Mouse (Mus musculus): ENCODE data around the gene Tepsin. TPM values are rescaled to one million over a fixed set of nuclear protein-coding genes. Genes with fewer than 3 reads are reported as not detected.
A peak's percentile ranks its signal among the peaks of the same experiment; 100 is the strongest.

The Tepsin gene
- polyA plus RNA-seq, 1 experiment from 2014 or later = 11.3 TPM

GRCm38 (mm10) chr11:120071731-120072320 is 26.7 kb downstream of the Tepsin start:
- 73% methylated on average over 7 of the region's 7 CpGs for WGBS (ENCODE audit: insufficient replicate concordance)
- Histone ChIP-seq H3K36me3 (peaks cover 60% of the 10 kb centered on the region), H3K9ac (no peak overlapping the region), H3K9me3 (replicated peaks) (no peaks in the 10 kb centered on the region), H3K27ac (no peak overlapping the region), H3K4me3 (no peak overlapping the region), H3K4me1 (no peaks in the 10 kb centered on the region), H3K4me2 (no peak overlapping the region), H3K27me3 (replicated peaks) (no peaks in the 10 kb centered on the region)
- no peak for ATAC-seq

GRCm38 (mm10) chr11:120071065-120071464 is 27.5 kb downstream of the Tepsin start:
- Histone ChIP-seq H3K27me3 (replicated peaks) (no peaks in the 10 kb centered on the region), H3K9me3 (replicated peaks) (no peaks in the 10 kb centered on the region), H3K4me2 (no peak overlapping the region), H3K9ac (no peak overlapping the region), H3K36me3 (peaks cover 55% of the 10 kb centered on the region), H3K4me1 (no peaks in the 10 kb centered on the region), H3K27ac (no peak overlapping the region), H3K4me3 (no peak overlapping the region)
- no peak for ATAC-seq
- 65% methylated on average over 12 of the region's 12 CpGs for WGBS (ENCODE audit: insufficient replicate concordance)

DNA sequence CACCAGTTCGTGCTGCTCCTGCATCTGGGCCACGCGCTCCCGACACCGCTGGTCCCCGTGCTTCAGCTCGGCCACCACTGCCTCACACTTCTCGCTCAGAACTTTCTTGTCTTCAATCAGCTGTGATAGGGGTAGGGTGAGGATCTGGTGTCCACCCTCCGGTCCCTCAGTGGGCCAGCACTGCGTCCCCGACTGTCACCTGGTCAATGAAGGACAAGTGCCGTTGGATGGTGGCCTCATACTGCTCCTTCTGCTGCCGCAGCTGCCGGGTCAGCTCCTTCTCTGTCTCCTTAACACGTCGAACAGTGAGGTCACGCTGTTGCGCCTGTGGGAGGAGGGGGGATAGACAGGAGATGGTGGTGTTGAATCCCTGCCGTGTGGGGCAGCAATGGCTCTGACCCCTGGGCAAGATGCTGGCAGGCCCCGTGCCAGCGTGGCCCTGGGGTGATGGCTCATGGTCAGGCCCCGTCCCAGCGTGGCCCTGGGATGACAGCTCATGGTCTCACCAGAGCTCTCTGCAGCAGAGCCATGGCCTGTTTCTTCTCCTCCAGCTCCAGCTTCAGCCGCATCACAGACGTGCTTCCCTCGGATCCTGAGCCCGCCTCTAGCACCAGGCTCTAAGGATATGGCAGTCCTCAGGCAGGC is 28.1 kb downstream of the Tepsin start:
- Histone ChIP-seq H3K27ac (no peak overlapping the region), H3K27me3 (replicated peaks) (no peaks in the 10 kb centered on the region)

GRCm38 (mm10) chr11:120069261-120069660 is 29.3 kb downstream of the Tepsin start:
- H3K9me3 ChIP-seq (replicated peaks) = no peaks in the 10 kb centered on the region
- 62% methylated on average over 11 of the region's 11 CpGs for WGBS (ENCODE audit: insufficient replicate concordance)
- H3K27ac ChIP-seq = no peak overlapping the region
- ATAC-seq = no peak
- peaks cover 46% of the 10 kb centered on the region for H3K36me3 ChIP-seq
- no peak overlapping the region for H3K9ac ChIP-seq
- no peaks in the 10 kb centered on the region for H3K27me3 ChIP-seq (replicated peaks)
- H3K4me2 ChIP-seq = no peak overlapping the region
- no peak overlapping the region for H3K4me3 ChIP-seq
- peaks cover 8% of the 10 kb centered on the region for H3K4me1 ChIP-seq

More for the DNA sequence above, 28.1 kb downstream of the Tepsin start:
- Histone ChIP-seq H3K9ac (no peak overlapping the region), H3K4me3 (no peak overlapping the region), H3K36me3 (peaks cover 48% of the 10 kb centered on the region), H3K4me1 (peaks cover 6% of the 10 kb centered on the region), H3K9me3 (replicated peaks) (no peaks in the 10 kb centered on the region), H3K4me2 (no peak overlapping the region)
- ATAC-seq = no peak
- 81% methylated on average over 27 of the region's 27 CpGs for WGBS (ENCODE audit: insufficient replicate concordance)

GRCm38 (mm10) chr11:120067834-120068233 is 30.7 kb downstream of the Tepsin start:
- Histone ChIP-seq H3K27ac (no peak overlapping the region), H3K9ac (no peak overlapping the region), H3K4me2 (no peak overlapping the region), H3K4me3 (no peak overlapping the region), H3K4me1 (peaks cover 8% of the 10 kb centered on the region), H3K9me3 (replicated peaks) (no peaks in the 10 kb centered on the region), H3K36me3 (peaks cover 41% of the 10 kb centered on the region), H3K27me3 (replicated peaks) (no peaks in the 10 kb centered on the region)
- no peak for ATAC-seq
- 70% methylated on average over 17 of the region's 17 CpGs for WGBS (ENCODE audit: insufficient replicate concordance)

- no peak for ATAC-seq
- no peaks in the 10 kb centered on the region for H3K27me3 ChIP-seq (replicated peaks)
- peaks cover 8% of the 10 kb centered on the region for H3K4me1 ChIP-seq
- H3K9me3 ChIP-seq (replicated peaks) = no peaks in the 10 kb centered on the region
- 22% methylated on average over 10 of the region's 10 CpGs for WGBS (ENCODE audit: insufficient replicate concordance)
- H3K36me3 ChIP-seq = peaks cover 20% of the 10 kb centered on the region
- H3K4me3 ChIP-seq = no peak overlapping the region
- no peak overlapping the region; the same call in 1 of the 2 replicates for H3K9ac ChIP-seq
- H3K27ac ChIP-seq = no peak overlapping the region
- H3K4me2 ChIP-seq = peak overlapping the region; percentile 28
Observed at GRCm38 (mm10) chr11:120065291-120065690, 33.2 kb downstream of the Tepsin start.

- no peaks in the 10 kb centered on the region for H3K9me3 ChIP-seq (replicated peaks)
- 80% methylated on average over 11 of the region's 11 CpGs for WGBS (ENCODE audit: insufficient replicate concordance)
- no peak overlapping the region for H3K9ac ChIP-seq
- no peaks in the 10 kb centered on the region for H3K27me3 ChIP-seq (replicated peaks)
- H3K4me2 ChIP-seq = no peak overlapping the region
- H3K27ac ChIP-seq = no peak overlapping the region
- ATAC-seq = no peak
- H3K4me1 ChIP-seq = peaks cover 8% of the 10 kb centered on the region
- no peak overlapping the region for H3K4me3 ChIP-seq
- H3K36me3 ChIP-seq = peaks cover 14% of the 10 kb centered on the region; the same call in 1 of the 2 replicates
Observed at GRCm38 (mm10) chr11:120064668-120065040, 33.9 kb downstream of the Tepsin start.

DNA sequence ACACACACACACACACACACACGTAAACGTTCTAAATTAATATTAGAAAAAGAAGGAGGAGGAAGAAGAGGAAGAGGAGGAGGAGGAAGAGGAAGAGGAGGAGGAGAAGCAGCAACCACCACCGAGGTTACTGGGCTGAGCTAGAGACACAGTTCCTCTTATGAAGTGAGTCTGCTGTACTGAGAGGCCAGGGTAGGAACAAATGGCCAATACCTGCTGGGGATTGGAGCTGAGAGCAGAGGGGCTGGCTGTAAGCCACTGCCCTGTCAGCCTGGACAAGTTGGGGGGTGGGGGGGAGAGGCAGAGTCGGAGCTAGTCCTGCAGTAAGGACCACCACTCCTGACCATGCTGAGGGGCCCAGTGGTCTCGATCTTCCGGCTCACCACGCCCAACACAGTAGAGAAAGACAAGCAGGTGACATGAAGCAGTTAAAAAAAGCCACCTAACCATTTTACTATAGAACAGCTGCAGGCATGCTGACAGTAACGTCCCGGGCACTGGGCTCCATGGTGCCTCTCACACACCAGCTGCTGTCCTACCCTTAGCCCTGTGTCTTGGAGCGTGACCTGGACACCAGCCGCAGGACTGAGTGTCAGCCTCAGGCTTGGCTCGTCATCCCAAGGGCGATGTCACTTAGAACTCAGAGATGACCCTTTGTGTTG is 34.4 kb downstream of the Tepsin start:
- no peak overlapping the region for H3K27ac ChIP-seq
- ATAC-seq = no peak
- no peak overlapping the region for H3K4me2 ChIP-seq

DNA sequence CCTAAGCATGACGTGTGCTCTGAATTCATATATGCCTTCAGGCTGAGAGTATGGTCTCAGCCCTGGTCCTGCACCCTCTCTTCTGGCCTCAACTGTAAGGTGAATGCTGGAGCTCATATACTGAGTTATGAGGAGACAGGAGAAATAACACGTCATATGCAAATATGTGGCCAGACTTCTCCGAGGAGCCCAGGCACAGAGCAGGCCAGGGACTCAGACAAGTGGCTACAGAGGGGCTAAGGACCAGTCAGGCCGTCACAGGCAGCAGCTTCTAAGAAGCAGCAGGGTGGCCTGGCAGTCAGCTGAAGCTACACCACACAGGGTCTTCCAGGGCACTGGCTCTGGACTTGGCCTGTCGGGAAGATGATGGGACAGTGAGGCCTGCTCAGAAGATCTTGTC is 35.2 kb downstream of the Tepsin start:
- Histone ChIP-seq H3K4me2 (no peak overlapping the region), H3K36me3 (0 out of 2 replicates have a peak, but pooled peaks cover 9% of the 10 kb centered on the region), H3K4me1 (peaks cover 8% of the 10 kb centered on the region), H3K9me3 (replicated peaks) (no peaks in the 10 kb centered on the region), H3K9ac (no peak overlapping the region), H3K27me3 (replicated peaks) (no peaks in the 10 kb centered on the region), H3K4me3 (no peak overlapping the region), H3K27ac (no peak overlapping the region)
- ATAC-seq = no peak
- 59% methylated on average over 5 of the region's 5 CpGs for WGBS (ENCODE audit: insufficient replicate concordance)

More for the DNA sequence above, 34.4 kb downstream of the Tepsin start:
- H3K9me3 ChIP-seq (replicated peaks) = no peaks in the 10 kb centered on the region
- H3K4me3 ChIP-seq = no peak overlapping the region
- no peaks in the 10 kb centered on the region for H3K27me3 ChIP-seq (replicated peaks)
- no peak overlapping the region for H3K9ac ChIP-seq
- H3K4me1 ChIP-seq = peaks cover 8% of the 10 kb centered on the region
- H3K36me3 ChIP-seq = 0 out of 2 replicates have a peak, but pooled peaks cover 11% of the 10 kb centered on the region
- 55% methylated on average over 13 of the region's 13 CpGs for WGBS (ENCODE audit: insufficient replicate concordance)

- Histone ChIP-seq H3K9ac (no peak overlapping the region), H3K9me3 (replicated peaks) (no peaks in the 10 kb centered on the region), H3K4me3 (no peak overlapping the region), H3K36me3 (no peaks in the 10 kb centered on the region), H3K27ac (no peak overlapping the region), H3K27me3 (replicated peaks) (no peaks in the 10 kb centered on the region; the same call in 1 of the 2 replicates), H3K4me2 (no peak overlapping the region), H3K4me1 (peaks cover 4% of the 10 kb centered on the region)
- 75% methylated on average over 8 of the region's 8 CpGs for WGBS (ENCODE audit: insufficient replicate concordance)
- no peak for ATAC-seq
Observed at GRCm38 (mm10) chr11:120060634-120061033, 37.9 kb downstream of the Tepsin start.

DNA sequence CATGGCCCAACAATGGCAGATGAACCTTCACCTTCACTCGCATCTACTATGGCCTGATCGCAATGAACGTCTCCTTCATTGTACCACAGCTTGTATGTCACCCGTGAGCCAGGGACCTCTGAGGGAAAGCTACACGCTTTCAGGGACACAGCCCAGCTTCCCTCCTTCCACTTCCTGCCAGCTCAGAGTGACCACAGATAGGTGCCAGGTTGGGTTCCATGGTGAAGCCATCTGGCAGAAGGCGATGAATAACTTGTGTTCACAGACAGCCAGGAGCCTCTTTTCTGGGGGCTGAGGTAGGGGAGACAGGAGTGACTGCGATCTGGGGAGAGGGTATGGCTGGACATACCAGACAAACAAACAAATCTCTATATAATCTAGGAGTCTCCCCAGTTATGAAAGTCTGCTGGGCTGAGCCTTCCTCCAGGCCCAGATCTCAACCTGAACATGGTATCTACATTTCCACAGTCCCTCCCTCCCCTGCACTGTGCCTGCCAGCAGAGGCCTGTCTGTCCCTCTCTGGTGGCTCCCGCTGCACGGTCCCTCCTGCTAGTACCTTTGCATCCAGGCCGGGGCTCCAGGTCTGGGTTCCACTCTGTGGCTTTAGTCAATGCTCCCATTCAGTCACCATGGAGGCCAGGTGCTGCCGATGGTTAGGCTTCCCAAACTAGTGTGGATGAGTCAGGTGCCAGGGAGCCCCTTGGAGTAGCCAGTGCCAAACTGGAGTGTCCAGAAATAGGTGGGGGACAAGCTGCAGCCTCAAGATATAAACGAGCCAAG is 42.4 kb downstream of the Tepsin start:
- ATAC-seq = no peak
- H3K27ac ChIP-seq = no peak overlapping the region

GRCm38 (mm10) chr11:120053846-120054245 is 44.7 kb downstream of the Tepsin start:
- Histone ChIP-seq H3K9me3 (replicated peaks) (no peaks in the 10 kb centered on the region), H3K4me2 (no peak overlapping the region), H3K9ac (no peak overlapping the region), H3K27ac (no peak overlapping the region), H3K27me3 (replicated peaks) (peaks cover 25% of the 10 kb centered on the region), H3K36me3 (no peaks in the 10 kb centered on the region), H3K4me1 (no peaks in the 10 kb centered on the region), H3K4me3 (no peak overlapping the region)
- WGBS (ENCODE audit: insufficient replicate concordance) = 63% methylated on average over 4 of the region's 4 CpGs
- ATAC-seq = no peak

More for the DNA sequence above, 42.4 kb downstream of the Tepsin start:
- Histone ChIP-seq H3K9ac (no peak overlapping the region), H3K27me3 (replicated peaks) (peaks cover 4% of the 10 kb centered on the region; the same call in 1 of the 2 replicates), H3K4me2 (no peak overlapping the region), H3K4me3 (no peak overlapping the region), H3K36me3 (no peaks in the 10 kb centered on the region), H3K4me1 (no peaks in the 10 kb centered on the region), H3K9me3 (replicated peaks) (no peaks in the 10 kb centered on the region)
- 72% methylated on average over 12 of the region's 12 CpGs for WGBS (ENCODE audit: insufficient replicate concordance)

Measured in liver, embryonic 12.5 days (tissue).